Mouse (Mus musculus) kidney, adult 2 months (tissue): ENCODE measurements at regions not wholly inside any gene's neighbourhood (a gene's known extent, or its start where the extent isn't known, plus 50 kb on each side); places are given as distances from the start of the nearest gene placed in this dataset.

ENCODE experiments used
- DNase-seq: peaks from one replicate; pipeline ENCODE4 v3.0.0; 2021
- H3K27ac ChIP-seq: fragments of 200-500 bp; 2 replicates; pipeline ENCODE4 v1.5.1; 2012; ENCODE audit warnings: low read depth, low read length, control low read depth, inconsistent platforms; ENCODE audit not compliant: insufficient read depth
- H3K27me3 ChIP-seq: fragments of 200-500 bp; replicated peaks from 2 replicates; pipeline ENCODE4 v1.6.1; 2012; ENCODE audit warnings: mild to moderate bottlenecking, moderate library complexity, low read length, inconsistent platforms; ENCODE audit not compliant: control insufficient read depth, insufficient read depth
- H3K36me3 ChIP-seq: fragments of 200-500 bp; 2 replicates; pipeline ENCODE4 v1.6.1; 2012; ENCODE audit warnings: mild to moderate bottlenecking, moderate library complexity, low read length, inconsistent platforms; ENCODE audit not compliant: control insufficient read depth, insufficient read depth
- H3K4me1 ChIP-seq: fragments of 200-500 bp; 2 replicates; pipeline ENCODE4 v1.6.1; 2011; ENCODE audit warnings: low read length; ENCODE audit not compliant: control insufficient read depth, insufficient read depth
- H3K4me3 ChIP-seq: fragments of 200-500 bp; 2 replicates; pipeline ENCODE4 v1.5.1; 2011; ENCODE audit warnings: mild to moderate bottlenecking, low read depth, low read length, control low read depth; ENCODE audit not compliant: insufficient read depth
- CTCF ChIP-seq: fragments of 200-500 bp; conservative IDR thresholded peaks from 2 replicates; pipeline ENCODE4 v1.5.1; 2011; ENCODE audit warnings: low read depth, mild to moderate bottlenecking, control low read depth, low read length, moderate library complexity, mixed read lengths; ENCODE audit not compliant: insufficient read depth, insufficient read length
- POLR2A ChIP-seq: fragments of 200-500 bp; IDR thresholded peaks from one replicate; pipeline ENCODE4 v1.6.1; 2011; ENCODE audit warnings: low read depth, low read length, control low read depth
- WGBS: fragments of 180-500 bp; shearing (Covaris S2); methylation state at CpG from one replicate; pipeline ENCODE4 v1.1.7; 2018; 5-methylcytosine and 5-hydroxymethylcytosine counted together

- TF ChIP-seq CTCF (no peak), POLR2A (no peak)
- DNase-seq, result peak; percentile 42
- Histone ChIP-seq H3K4me3 (no peak overlapping the region), H3K27me3 (no peaks in the 10 kb centered on the region), H3K27ac (no peak overlapping the region), H3K4me1 (no peaks in the 10 kb centered on the region), H3K36me3 (no peaks in the 10 kb centered on the region)
- 8% methylated on average over 5 of the region's 5 CpGs for WGBS
These were observed 74.6 kb upstream of the Pabpc5 start for GRCm38 (mm10) chrX:119852436-119852835.
